Mouse (Mus musculus) telencephalon, adult 2 months (tissue): ENCODE measurements around the gene Ccnk.

ENCODE experiments used
- DNase-seq: peaks from one replicate; pipeline ENCODE4 v3.0.0-alpha.2; 2011; ENCODE audit warnings: low read depth, low spot score

Gene Ccnk

DNA sequence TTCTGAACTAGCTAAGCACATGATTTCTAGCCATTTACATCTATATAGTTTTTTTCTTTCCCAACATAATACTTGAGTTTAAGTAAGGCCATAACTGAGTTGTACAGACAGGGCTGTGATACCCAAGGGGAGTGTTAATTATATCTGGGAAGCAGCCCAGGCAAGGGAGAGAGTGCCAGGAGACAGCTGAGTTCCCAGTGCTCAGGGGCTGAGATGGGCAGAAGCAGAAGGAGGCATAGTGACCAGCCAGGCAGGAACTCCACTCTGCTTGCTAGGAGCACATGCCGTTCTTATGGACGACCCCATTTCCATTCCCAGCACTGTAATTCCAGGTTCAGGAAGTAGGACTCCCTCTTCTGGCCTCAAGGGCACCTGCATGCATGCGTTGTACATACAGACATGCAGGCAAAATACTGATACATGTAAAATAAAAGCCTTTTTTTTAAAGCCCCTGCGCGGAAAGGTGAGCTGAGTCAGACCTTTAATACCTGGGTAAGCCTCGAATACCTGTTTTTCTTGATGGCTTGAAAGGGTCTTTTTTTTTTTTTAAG lies 8.2 kb downstream of the Ccnk start:
- DNase-seq = no peak

DNA sequence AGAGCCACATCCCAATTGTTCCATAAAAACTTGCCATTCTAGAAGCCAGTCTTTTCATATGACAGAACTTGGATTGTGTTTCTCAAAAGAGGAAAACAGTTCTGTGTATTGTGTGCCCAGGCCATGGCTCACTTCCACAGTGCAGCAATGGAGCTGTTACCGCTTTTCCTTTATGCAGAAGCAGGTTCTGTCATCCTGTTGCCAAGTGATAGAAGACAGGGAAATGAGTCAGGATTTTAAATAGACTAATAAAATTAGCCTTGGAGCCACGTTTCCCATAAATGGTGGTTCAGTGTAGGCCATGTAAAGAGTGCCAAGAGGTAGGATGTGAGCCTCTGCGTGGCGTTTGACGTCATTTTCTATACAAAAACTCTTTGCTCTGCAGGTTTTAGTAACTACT lies 14.5 kb downstream of the Ccnk start:
- DNase-seq = peak; percentile 73

DNA sequence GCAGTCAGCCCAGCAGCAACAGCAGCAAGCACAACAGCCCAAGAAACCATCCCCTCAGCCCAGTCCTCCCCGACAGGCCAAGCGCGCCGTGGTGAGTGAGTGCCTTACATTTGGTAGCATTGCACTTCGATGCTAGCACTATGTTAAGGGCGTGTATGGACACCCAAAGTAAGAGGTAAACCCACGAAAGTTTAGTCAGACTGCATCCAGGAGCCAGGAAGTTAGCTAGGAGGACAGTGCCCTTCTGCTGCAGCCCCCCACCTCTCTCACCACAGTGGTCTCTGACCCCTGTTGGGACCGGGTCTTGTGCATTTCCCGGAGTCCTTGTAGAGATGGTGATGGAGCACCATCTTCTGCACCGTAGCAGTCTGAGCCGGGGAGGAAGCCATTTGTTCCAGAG lies 16.4 kb downstream of the Ccnk start:
- DNase-seq = no peak

DNA sequence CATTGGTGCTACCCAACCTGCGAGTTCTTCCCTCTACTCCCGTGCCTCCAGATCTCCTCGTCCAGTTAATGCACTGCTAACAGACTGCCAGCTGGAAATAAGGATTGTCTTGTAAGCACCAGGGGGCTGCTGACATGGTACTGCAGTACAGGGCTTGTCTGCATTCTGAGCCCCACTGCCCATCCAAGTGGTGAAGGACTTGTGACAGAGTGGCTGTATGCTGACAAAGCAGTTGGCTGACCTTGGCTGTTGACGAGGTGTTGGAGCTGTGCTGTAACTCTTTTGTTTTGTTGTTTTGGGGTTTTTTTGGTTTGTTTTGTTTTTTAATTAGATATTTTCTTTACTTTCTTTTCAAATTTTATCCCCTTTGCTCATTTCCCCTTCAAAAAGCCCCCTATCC lies 19.1 kb downstream of the Ccnk start:
- no peak for DNase-seq

- DNase-seq = no peak
Observed at GRCm38 (mm10) chr12:108200094-108200493, 20.7 kb downstream of the Ccnk start.

DNA sequence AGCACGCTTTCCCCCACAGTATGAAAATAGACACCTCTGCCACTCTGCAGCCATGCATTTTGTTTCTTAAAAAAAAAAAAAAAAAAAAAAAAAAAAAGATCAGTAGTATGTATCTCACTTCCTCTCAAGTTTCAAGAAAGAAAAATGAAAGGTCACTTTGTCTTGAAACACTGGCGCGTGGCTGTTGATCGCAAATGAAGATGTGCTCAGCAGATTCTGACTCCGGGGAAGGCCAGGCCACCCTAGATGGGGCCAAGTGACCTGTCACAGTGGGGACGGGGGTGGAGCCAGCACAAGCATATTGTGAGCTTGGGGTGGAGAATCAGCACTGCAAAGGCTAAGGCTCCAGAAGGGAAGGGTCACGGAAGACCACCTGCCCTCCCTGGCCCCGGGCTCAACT lies 24.5 kb downstream of the Ccnk start:
- no peak for DNase-seq

DNA sequence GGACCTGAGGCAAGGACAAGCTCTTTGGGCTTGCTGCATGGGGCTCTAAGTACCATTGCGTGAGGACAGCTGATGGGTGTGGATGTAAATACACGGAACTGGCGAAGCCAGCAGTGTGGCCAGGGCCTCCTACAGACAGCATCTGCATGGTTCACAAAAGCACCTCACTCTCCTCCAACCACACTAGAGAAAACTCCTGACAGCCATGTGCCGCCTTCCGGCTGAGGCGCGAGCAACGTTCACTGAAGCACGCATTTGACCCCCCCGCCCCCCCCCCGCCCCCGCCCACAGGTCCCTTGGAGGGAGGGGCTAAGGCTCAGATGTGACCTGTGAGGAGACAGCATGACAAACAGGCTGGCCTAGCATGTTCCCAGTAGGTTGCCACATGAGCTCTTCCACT lies 25.6 kb downstream of the Ccnk start:
- no peak for DNase-seq

GRCm38 (mm10) chr12:108206641-108207040 lies 27.3 kb downstream of the Ccnk start:
- no peak for DNase-seq

DNA sequence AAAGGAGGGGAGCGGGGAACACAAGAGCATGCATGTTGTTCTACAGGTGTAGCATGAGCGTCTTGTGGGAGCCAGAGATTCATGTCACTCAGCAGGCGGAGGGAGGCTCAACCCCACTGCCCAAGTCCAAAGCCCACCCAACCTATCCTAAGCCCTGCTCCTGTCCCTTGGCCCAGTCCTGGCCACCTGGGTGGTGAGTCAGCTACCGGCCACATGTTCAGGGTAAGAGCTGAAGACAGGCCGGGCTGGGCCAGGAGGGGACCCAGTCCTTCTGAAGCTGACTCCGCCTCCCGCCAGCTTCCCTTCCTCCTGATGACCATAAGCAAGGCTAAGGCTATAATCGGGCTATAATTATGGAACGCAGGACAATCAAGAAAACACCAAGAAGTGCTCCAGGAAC lies 28.8 kb downstream of the Ccnk start:
- DNase-seq = no peak

- DNase-seq = no peak
Observed at GRCm38 (mm10) chr12:108208726-108209438, 29.5 kb downstream of the Ccnk start.

- DNase-seq = no peak
Observed at GRCm38 (mm10) chr12:108210623-108211022, 31.2 kb downstream of the Ccnk start.

DNA sequence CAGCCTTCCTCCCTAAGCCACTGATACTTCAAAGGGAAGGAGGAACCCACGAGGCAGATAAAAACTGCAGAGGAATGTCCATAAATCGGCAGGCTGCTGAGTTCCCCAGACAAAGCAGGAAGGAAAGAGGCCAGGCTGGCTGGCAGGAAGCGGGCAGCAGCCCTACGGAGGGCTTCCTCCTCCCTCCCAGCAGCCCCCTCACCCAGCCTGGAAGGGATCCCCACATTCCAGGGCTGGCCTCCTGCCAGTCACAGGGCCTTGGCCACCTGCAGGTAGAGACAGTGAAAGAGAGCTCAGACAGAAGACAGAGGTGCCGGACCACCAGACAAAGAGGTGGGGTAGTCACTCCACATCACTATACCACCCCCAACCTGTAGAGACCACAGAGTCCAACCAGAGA lies 32.7 kb downstream of the Ccnk start:
- no peak for DNase-seq

DNA sequence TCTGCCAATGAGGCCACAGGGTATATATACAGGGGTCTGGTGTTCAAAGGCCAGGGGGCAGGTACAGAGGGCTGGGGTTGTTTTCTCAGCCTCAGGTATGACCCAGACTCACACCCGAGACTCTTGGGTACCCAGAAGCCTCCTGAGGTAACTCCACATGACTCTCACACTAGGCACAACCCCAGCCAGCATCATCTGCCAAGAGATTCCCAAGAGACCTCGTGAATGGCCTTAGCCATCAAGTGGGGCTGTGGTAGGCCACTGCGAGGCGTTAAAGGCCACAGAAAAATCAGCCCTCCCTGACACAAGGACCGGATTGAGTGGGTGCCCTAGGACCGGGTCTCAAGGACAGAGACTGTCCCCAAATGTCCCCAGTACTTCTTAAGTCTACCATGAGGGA lies 33.1 kb downstream of the Ccnk start:
- DNase-seq = no peak

DNA sequence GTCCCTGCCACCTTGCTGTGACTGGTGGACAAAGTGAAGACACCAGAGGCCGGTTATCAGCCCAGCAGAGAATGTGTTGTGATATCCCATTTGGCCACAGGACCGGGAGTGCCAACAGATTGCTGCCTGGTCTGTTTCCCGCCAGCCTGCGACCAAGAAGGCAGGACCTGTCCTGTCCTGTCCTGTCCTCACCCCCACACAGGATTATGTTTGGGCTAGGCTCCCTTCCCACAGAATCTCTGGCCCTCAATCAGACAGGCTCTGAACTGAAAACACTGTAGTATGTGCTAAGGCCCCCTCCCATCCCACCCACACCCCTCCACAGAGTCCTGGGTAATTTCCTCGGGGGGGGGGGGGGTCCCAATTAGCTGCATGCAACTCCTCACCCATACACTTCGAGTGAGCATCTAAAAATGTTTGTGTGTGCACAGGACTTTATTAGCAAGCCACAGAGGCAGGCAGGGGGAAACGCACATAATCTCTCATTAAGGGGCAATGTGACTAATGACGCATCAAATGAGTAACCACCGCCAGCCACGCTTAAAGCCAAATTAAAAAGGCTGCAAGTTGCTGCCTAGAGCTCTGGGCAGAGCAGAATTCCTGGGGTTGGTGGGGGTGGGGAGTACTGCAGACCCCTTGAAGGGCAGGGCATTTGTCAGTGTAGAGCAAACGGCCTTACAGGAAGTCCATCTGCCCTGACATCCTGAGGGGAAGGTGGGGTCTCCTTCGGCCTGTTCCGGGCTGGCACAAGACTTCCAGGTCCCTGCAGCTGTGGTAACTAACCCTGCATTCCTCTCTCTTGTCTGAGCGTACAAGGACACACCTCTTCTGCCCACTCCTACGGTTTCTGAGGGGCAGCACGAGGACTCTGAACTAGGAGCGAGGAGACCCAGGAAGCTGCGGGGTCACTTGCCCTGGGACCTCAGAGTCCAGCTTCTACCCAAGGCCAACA lies 34.0 kb downstream of the Ccnk start:
- no peak for DNase-seq

GRCm38 (mm10) chr12:108215090-108215489 lies 35.7 kb downstream of the Ccnk start:
- no peak for DNase-seq

GRCm38 (mm10) chr12:108216611-108217370 lies 37.4 kb downstream of the Ccnk start:
- no peak for DNase-seq

DNA sequence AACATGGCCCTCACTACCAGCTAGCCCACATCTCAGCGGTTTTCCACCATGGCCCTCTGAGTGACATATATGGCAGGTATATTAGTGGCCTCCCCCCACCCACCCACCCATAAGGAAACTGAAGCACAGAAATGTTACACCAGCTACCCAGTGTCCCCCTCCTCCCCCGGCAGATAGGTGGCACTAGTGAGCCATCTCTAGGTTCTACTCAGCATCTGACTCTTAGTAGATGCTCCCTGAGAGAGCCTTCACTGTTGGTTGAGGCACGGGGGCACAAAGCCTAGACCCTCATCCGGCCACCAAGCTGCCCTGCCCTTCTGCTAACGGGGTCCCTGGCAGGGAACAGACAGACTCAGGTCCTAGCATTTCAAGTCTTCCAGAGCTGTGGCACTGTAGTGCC lies 38.2 kb downstream of the Ccnk start:
- DNase-seq = no peak

GRCm38 (mm10) chr12:108219163-108219562 lies 39.8 kb downstream of the Ccnk start:
- peak; percentile 33 for DNase-seq

- DNase-seq = no peak
Observed at GRCm38 (mm10) chr12:108219825-108220616, 40.6 kb downstream of the Ccnk start.

DNA sequence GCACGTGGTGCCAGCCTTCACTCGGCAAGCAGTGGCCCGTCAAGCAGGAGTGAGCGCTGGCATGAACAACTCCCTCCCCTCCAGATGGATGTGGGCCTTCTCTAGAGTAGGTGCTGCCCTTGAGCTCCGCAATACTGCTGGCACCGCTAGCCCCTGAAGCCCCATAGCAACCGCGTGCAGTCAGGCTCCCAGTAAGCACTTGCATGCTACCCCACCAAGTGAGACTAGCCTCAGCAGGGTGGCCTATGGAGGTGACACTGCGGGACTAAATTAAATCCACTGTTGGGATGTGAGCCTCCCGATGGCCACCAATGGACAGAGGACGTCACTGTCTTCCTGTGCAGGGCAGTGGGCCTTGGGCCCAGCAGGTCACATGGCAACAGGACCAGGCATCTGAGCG lies 41.2 kb downstream of the Ccnk start:
- no peak for DNase-seq

DNA sequence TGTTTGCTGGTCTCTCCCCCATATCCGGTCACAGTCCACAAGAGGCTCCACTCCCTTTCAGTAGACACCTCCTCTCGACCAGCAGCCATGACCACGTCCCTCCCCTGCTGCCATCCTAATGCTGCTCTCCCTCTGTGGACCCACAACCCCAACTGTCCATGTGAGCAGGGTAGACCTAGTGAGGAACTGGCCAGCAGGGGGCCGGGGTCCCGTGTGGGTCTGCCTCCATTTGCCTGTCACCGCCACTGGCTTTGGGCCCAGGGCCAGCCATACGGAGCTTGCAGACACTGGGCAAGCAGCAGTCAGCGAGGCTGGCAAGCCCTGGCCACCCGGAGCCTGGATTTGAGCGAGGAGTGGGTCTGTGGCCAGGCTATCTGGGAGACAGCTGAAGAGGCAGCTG lies 41.8 kb downstream of the Ccnk start:
- no peak for DNase-seq
